Mouse (Mus musculus) liver, postnatal 0 days (tissue): ENCODE data around the gene Esm1.

Experiments used
- CTCF ChIP-seq: sonication (generic); IDR thresholded peaks from 2 replicates; pipeline ENCODE4 v1.5.1; 2016; ENCODE audit warnings: antibody characterized with exemption, low read depth
- EP300 ChIP-seq: IDR thresholded peaks from 2 replicates; pipeline ENCODE4 v1.6.1; 2016; ENCODE audit warnings: antibody characterized with exemption, low read depth, mild to moderate bottlenecking

GRCm38 (mm10) chr13:113242129-113242528, 32.7 kb downstream of the Esm1 start:
- TF ChIP-seq CTCF (no peak), EP300 (no peak)
